ENCODE assay signal across 22 mouse cellular contexts in genomic region chr17:25125442-25126060, GRCm38 (mm10). TPM values are rescaled to one million over a fixed set of nuclear protein-coding genes. Genes with fewer than 3 reads are reported as not detected.
"Had no signal": no experiment of that assay in that cellular context is flagged by ENCODE, and none has a peak within 500 bp of the region (broad histone marks: within the 10 kb centered on the region; RNA-seq: fewer than 3 reads in every experiment).

No protein-coding gene starts in this region.

RNA-seq across cellular contexts. Expression of gene Ptx4, which starts 5.0 kb away (rescaled TPM):
- total RNA-seq: granulocyte monocyte progenitor cell, adult 5-6 weeks; liver, adult 2 months had no signal
- polyA plus RNA-seq: hindbrain, embryonic 10.5 days; hindbrain, embryonic 12.5 days; hindbrain, embryonic 14.5 days; hindbrain, embryonic 16.5 days; inflammation-experienced regulatory T-cells, adult 6 months; kidney, embryonic 14.5 days; kidney, embryonic 16.5 days; liver, adult 2 months had no signal

RNA-seq across cellular contexts. Expression of gene Ccdc154, which starts 36.7 kb away (rescaled TPM):
- total RNA-seq: gastrocnemius, adult 2 months; gastrocnemius, postnatal 25 days; heart, adult 18-20 months; heart, adult 8-10 months; heart, postnatal 25 days; heart, postnatal 4 days; layer of hippocampus, postnatal 25 days; liver, adult 2 months had no signal
- polyA plus RNA-seq: heart, embryonic 12.5 days; heart, embryonic 14.5 days; heart, embryonic 16.5 days; hindbrain, embryonic 10.5 days; hindbrain, embryonic 12.5 days; hindbrain, embryonic 14.5 days; hindbrain, embryonic 16.5 days; inflammation-experienced regulatory T-cells, adult 6 months; intestine, postnatal 0 days; kidney, embryonic 14.5 days; kidney, embryonic 16.5 days; limb, embryonic 10.5 days; limb, embryonic 12.5 days had no signal

RNA-seq across cellular contexts. Expression of gene Tmem204, which starts 42.2 kb away (rescaled TPM):
- total RNA-seq: granulocyte monocyte progenitor cell, adult 5-6 weeks had no signal
